Mouse (Mus musculus) bone marrow macrophage, adult 2 months (primary cell): ENCODE results near the gene Gm21972. TPM values are rescaled to one million over a fixed set of nuclear protein-coding genes. Genes with fewer than 3 reads are reported as not detected.

ENCODE experiments used
- H3K27ac ChIP-seq: 2 replicates; pipeline ENCODE4 v1.5.1; 2012; ENCODE audit warnings: low read depth, low read length; ENCODE audit not compliant: insufficient read depth
- H3K4me1 ChIP-seq: 2 replicates; pipeline ENCODE4 v1.6.1; 2012; ENCODE audit warnings: low read length; ENCODE audit not compliant: control insufficient read depth, insufficient read depth
- H3K4me3 ChIP-seq: 2 replicates; pipeline ENCODE4 v1.5.1; 2012; ENCODE audit warnings: mild to moderate bottlenecking, low read length, moderate library complexity; ENCODE audit not compliant: insufficient read depth
- CTCF ChIP-seq: IDR thresholded peaks from 2 replicates; pipeline ENCODE4 v1.5.1; 2012; ENCODE audit warnings: low read depth, mild to moderate bottlenecking, low read length, moderate library complexity
- POLR2A ChIP-seq: IDR thresholded peaks from 2 replicates; pipeline ENCODE4 v1.6.1; 2012; ENCODE audit warnings: mild to moderate bottlenecking, low read depth, low read length, borderline replicate concordance
- polyA plus RNA-seq: library from polyadenylated mRNA; stranded (reverse); fragments of >200 nt; gene quantifications from 2 replicates; pipeline ENCODE4 v1.2.4, GENCODE M21; 2012; ENCODE audit not compliant: missing spikeins, insufficient read depth, insufficient read length

Gene Gm21972
- polyA plus RNA-seq, 1 experiment, result not detected

GRCm38 (mm10) chr1:86156595-86156994, 23.2 kb downstream of the Gm21972 start:
- Histone ChIP-seq H3K4me3 (no peak overlapping the region), H3K27ac (no peak overlapping the region), H3K4me1 (peaks cover 9% of the 10 kb centered on the region)
- TF ChIP-seq POLR2A, result no peak
- no peak for TF ChIP-seq CTCF

GRCm38 (mm10) chr1:86160059-86160458, 26.6 kb downstream of the Gm21972 start:
- Histone ChIP-seq H3K4me3 (no peak overlapping the region), H3K4me1 (peaks cover 6% of the 10 kb centered on the region), H3K27ac (no peak overlapping the region)
- no peak for TF ChIP-seq CTCF
- TF ChIP-seq POLR2A, result no peak

GRCm38 (mm10) chr1:86160479-86160878, 27.0 kb downstream of the Gm21972 start:
- Histone ChIP-seq H3K4me3 (no peak overlapping the region), H3K27ac (no peak overlapping the region), H3K4me1 (peaks cover 1% of the 10 kb centered on the region; the same call in 1 of the 2 replicates)
- TF ChIP-seq POLR2A, result no peak
- no peak for TF ChIP-seq CTCF

DNA sequence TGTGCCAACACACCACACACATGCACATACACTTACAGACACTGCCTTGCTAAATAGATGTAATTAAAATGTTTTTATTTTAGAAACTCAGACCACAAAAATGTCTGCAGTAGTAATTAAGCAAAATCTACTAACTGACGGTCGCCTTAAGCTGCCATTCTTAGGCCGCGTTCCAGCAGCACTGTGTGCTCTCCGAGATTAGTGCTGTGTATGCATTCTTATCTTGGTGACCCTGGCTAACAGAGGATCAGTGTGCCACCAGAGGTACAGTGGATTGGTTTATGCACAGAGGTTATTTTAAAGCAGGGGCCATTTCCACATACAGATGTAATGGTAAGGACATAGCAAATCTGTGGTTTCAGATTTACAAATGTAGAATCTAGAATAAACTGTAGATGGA, 27.6 kb downstream of the Gm21972 start:
- no peak overlapping the region for H3K4me3 ChIP-seq
- no peak overlapping the region for H3K27ac ChIP-seq
- no peaks in the 10 kb centered on the region for H3K4me1 ChIP-seq
- TF ChIP-seq POLR2A, result no peak
- no peak for TF ChIP-seq CTCF

GRCm38 (mm10) chr1:86174602-86175001, 41.2 kb downstream of the Gm21972 start:
- H3K4me3 ChIP-seq, result no peak overlapping the region
- H3K27ac ChIP-seq, result no peak overlapping the region
- no peaks in the 10 kb centered on the region for H3K4me1 ChIP-seq
- no peak; the same call in 1 of the 2 replicates for TF ChIP-seq CTCF
- no peak for TF ChIP-seq POLR2A

DNA sequence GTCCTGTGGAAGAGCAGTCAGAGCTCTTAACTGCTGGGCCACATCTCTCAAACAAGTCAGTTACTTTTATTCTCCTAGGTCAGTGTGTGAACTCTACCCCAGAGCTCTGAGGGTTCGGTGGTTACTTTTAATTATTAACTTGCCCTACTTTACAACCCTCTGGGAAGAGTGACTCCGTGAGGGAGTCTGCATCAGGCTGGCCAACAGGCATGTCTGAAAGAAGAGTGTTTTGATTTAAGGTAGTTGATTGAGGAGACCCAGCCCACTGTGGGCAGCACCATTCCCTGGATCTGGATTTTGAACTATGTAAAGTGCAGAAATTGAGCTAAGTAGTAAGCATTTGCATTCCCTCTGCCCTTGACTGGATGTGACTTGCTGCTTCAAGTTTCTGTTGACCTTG, 42.6 kb downstream of the Gm21972 start:
- Histone ChIP-seq H3K4me3 (no peak overlapping the region), H3K4me1 (no peaks in the 10 kb centered on the region), H3K27ac (no peak overlapping the region)
- no peak for TF ChIP-seq POLR2A
- no peak for TF ChIP-seq CTCF

- Histone ChIP-seq H3K4me1 (no peaks in the 10 kb centered on the region), H3K27ac (no peak overlapping the region), H3K4me3 (no peak overlapping the region)
- TF ChIP-seq POLR2A (no peak), CTCF (peak; percentile 100)
These were observed 45.2 kb downstream of the Gm21972 start for GRCm38 (mm10) chr1:86178462-86179253.

DNA sequence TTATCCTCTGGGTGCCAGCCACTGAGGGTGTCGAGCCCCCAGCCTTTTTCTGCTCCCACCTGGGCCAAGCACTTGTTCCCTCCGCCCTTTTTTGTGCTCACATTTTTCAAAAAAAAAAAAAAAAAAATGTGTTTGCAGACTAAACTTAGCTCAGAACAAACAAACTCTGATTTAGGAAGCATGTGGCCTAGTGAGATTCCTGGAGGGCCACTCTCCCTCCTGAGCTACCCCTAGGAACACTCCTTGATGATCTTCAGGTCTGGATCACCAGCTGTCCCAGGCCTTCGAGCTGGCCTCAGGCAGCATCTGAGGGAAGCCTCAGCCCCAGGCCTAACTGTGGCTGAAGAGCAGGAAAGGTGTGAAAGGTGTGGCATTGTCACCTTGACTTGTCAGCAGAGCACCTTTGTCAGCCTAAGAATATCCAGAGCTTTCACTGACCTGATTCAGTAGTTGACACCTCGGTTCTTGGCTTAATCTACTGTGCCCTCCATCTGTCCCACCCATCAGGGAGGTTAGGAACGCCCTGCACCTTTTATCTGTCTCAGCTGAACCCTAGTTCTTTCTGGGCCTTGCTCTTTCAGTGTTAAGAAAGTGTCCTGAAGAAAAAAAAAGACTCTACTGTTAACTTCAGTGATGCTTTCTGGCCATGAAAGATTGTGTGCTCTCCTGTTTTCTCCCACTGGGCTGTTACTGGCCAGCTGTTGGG, 48.7 kb downstream of the Gm21972 start:
- no peak overlapping the region for H3K4me3 ChIP-seq
- TF ChIP-seq CTCF, result no peak
- TF ChIP-seq POLR2A, result no peak
- H3K27ac ChIP-seq, result no peak overlapping the region
- peaks cover 6% of the 10 kb centered on the region; the same call in 1 of the 2 replicates for H3K4me1 ChIP-seq

GRCm38 (mm10) chr1:86183577-86184263, 50.3 kb downstream of the Gm21972 start:
- TF ChIP-seq POLR2A, result no peak
- TF ChIP-seq CTCF, result no peak
- no peak overlapping the region for H3K27ac ChIP-seq
- peaks cover 6% of the 10 kb centered on the region; the same call in 1 of the 2 replicates for H3K4me1 ChIP-seq
- H3K4me3 ChIP-seq, result no peak overlapping the region

DNA sequence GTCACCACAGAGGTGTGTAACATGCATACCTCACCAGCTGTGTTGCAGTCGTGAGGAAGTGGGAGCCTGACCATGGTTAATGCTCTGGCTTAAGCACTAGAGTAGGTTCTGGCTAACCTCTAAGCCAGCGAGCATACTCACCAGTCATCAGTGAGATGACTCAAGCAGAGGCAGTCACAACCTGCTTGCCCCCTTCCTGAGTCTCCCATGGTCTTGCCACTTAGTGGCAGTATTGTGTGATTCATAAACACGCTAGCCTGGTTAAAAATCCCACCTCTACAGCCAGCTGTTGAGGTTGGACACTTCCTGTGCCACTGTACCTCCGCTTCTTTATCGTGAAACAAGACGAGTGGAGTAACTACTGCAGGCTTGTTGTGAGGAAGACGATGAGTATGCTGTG, 53.3 kb downstream of the Gm21972 start:
- Histone ChIP-seq H3K4me1 (peaks cover 23% of the 10 kb centered on the region), H3K27ac (no peak overlapping the region), H3K4me3 (no peak overlapping the region)
- TF ChIP-seq POLR2A, result no peak
